Mouse (Mus musculus) gastrocnemius, adult 2 months (tissue): ENCODE measurements around the gene Prkd3. TPM values are rescaled to one million over a fixed set of nuclear protein-coding genes. Genes with fewer than 3 reads are reported as not detected.

Experiments
- DNase-seq: peaks from one replicate; pipeline ENCODE4 v3.0.0; 2022
- H3K27ac ChIP-seq: fragments of 200-600 bp; 2 replicates; pipeline ENCODE4 v1.8.1; 2022; ENCODE audit warnings: mild to moderate bottlenecking
- H3K4me3 ChIP-seq: fragments of 200-600 bp; 2 replicates; pipeline ENCODE4 v1.8.1; 2022; ENCODE audit warnings: mild to moderate bottlenecking, moderate library complexity
- CTCF ChIP-seq: fragments of 200-600 bp; IDR thresholded peaks from 2 replicates; pipeline ENCODE4 v1.8.1; 2022; ENCODE audit warnings: antibody characterized with exemption, mild to moderate bottlenecking, moderate library complexity
- intact Hi-C: fragments of 180-260 bp; cut with DNase I; formaldehyde crosslinking; loops from one replicate; pipeline ENCODE4 v1.15.1; 2025
- total RNA-seq, 2 experiments: library from RNA; stranded (reverse); gene quantifications; 2 replicates each; pipeline ENCODE4 v1.2.3; 2021

Gene Prkd3
- total RNA-seq, 2 experiments from 2014 or later, result 8.6 to 9.7 TPM

DNA sequence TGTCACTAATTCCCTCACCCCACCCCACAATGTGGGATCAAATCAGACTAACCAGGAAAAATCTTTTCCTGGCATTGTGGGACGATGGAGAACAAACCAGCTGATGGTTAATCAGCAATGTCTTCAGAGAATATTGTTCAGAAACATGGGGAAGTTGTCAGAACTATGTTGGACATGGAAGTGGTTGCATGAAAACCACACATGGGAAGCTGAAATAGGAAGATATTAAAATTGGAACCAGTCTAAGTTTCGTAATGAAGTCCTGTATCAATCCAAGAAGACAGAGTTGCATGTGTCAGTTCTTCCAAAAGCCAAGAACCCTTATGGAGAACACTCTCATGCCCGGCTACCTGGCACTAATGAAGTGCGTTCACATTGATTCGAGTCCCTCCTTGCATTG, 11.0 kb upstream of the Prkd3 start:
- Histone ChIP-seq H3K27ac (no peak overlapping the region), H3K4me3 (no peak overlapping the region)
- no peak for TF ChIP-seq CTCF
- intact Hi-C loops, result no loop called here
- DNase-seq, result no peak

DNA sequence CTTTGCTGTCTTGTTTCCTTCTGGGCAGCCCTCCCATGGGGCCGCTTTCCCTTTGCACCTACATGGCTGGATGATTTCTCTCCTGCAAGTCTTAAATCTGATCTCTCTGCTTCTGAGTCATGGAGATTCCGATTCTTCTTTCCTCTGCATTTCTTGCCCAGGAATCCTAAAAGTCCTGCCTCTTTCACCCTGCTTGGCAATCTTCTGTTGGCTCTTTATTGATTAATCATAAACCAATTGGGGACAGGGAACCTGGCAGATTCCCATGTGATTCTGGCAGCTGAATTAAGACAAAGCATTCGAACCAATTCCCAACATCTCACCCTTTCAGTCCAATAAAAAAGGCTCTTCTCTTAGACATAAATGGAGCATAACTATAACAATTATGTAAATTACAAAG, 8.6 kb upstream of the Prkd3 start:
- no peak overlapping the region for H3K4me3 ChIP-seq
- intact Hi-C loops, result no loop called here
- DNase-seq, result no peak
- no peak overlapping the region for H3K27ac ChIP-seq
- TF ChIP-seq CTCF, result no peak

DNA sequence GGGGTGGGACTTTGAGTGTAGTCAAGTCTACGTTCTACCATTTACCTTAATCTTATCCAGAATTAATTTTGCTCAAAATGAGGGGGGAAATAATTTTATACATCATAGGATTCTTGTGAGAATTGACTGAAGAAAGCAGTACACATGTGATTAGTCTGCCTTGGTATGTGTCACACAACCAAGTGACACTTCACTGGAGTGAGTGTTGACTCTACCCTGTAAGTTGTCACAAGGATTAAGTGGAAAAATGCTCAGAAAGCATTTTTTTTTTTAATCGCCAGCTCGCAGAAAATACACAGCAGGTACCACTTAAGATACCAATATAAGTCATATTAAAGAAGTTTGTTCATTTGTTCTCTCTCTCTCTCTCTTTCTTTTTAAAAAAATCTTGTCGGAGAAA, 3.9 kb upstream of the Prkd3 start:
- Histone ChIP-seq H3K4me3 (no peak overlapping the region), H3K27ac (no peak overlapping the region)
- no peak for DNase-seq
- intact Hi-C loops, result loop anchor here (5.0 kb wide), 1 partner anchor 287 kb away; the partner anchor contains the start of gene Strn
- TF ChIP-seq CTCF, result no peak

DNA sequence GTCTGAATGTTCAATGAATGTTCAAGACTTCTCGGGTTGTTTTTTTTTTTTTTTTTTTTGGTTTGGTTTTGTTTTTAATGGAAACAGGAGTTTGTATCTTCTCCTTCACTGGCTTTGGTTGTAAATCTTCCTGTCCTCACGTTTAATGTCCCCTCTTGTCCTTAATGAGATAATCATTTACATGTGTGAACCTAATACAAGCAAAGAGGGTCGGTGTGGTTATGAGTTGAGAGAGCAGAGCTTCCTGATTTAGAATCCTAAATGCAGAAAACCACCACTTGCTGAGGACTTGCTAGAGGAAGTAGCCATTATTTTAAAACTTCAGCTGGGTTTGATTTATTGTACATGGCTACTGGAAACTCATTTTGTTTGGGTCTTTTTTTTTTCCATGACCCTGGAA, 2.1 kb upstream of the Prkd3 start:
- intact Hi-C loops, result loop anchor here (5.0 kb wide), 1 partner anchor 285 kb away; the partner anchor contains the start of gene Strn
- no peak for DNase-seq
- Histone ChIP-seq H3K27ac (no peak overlapping the region), H3K4me3 (no peak overlapping the region)
- no peak for TF ChIP-seq CTCF

DNA sequence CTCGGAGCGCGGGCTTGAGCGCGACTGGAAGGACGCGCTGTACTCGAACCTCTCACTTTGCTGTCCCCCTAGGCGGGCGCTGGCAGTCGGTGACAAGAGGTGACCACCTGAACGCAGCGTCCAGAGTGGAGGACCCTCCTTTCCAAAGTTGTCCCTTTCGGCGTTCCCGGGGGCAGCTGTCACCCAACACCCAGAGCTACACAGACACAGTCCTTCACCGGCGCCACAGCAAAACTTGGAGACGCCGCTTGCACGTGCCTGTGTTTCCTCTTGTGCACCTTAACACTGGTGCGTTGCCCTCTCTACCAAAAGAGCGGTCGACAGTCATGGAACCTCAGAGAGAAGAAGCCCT, 344 bp upstream of the Prkd3 start:
- no peak for TF ChIP-seq CTCF

DNA sequence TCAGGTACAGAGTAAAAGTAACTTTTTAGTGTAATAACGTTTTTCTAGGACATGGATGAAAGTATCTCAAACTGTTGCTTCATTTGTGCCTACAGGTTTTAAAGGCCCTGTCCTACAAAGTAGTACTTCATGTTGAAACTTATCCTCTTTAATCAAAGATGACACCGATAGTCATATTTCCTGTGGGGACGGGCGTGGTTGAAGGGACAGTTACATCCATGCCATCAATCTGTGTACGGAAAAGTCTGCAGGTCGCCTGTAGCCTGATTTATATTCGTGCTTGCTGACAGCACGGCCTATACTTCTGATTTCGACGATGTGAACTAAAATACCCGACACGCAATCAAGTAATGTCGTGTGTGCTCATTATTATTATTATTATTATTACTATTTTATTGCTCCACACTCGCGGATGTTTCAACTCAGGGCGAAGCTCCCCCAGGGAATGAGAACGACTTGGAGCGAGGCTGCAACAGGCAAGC, 849 bp downstream of the Prkd3 start:
- H3K4me3 ChIP-seq, result peak overlapping the region; percentile 95
- intact Hi-C loops, result loop anchor here (5.0 kb wide), 1 partner anchor 282 kb away; the partner anchor contains the start of gene Strn
- H3K27ac ChIP-seq, result peak overlapping the region; percentile 95
- no peak for TF ChIP-seq CTCF
- no peak for DNase-seq

More for the DNA sequence above, 344 bp upstream of the Prkd3 start:
- Histone ChIP-seq H3K4me3 (peak overlapping the region; percentile 95), H3K27ac (peak overlapping the region; percentile 95)
- intact Hi-C loops, result loop anchor here (5.0 kb wide), 1 partner anchor 284 kb away; the partner anchor contains the start of gene Strn
- DNase-seq, result no peak

DNA sequence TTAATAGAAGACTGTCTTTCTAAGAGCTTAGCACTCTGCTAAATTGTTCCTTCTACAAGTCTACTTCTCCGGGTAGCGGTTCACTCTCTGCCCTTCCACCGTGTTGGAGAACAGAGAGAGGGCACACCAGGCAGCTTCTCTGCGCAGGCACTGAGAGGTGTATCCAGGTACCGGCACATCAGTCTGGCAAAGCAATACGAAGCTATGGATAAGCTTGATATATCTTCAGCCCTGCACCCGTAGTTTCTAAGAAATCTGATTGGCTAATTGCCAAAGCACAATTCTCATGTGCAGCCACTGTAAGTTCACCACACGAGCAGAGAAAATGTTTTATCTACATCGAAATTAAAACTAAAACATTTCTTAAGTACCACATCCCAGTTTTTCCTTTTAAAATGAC, 2.2 kb downstream of the Prkd3 start:
- intact Hi-C loops, result no loop called here
- Histone ChIP-seq H3K4me3 (peak overlapping the region; percentile 95), H3K27ac (no peak overlapping the region)
- TF ChIP-seq CTCF, result no peak
- no peak for DNase-seq

DNA sequence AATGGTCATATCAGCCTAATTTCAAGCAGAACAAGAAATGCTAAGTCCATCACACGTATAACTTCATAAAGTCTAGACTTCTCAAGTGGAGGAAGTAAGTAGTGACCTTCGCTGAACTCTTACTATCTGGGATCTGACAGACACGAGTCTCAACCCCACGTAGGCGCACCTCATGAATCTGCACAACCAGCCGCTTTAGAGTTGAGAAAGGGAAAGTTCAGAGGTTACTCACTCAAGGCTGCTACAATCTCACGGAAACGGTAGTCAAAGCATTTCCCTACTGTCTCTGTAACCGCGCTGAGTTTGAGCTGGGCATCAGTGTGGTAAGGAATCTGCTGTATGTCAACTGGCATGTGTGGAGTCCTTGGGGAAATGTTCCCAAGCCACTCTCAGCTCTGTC, 4.8 kb downstream of the Prkd3 start:
- no peak for TF ChIP-seq CTCF
- Histone ChIP-seq H3K27ac (no peak overlapping the region), H3K4me3 (no peak overlapping the region)
- DNase-seq, result no peak
- intact Hi-C loops, result no loop called here

DNA sequence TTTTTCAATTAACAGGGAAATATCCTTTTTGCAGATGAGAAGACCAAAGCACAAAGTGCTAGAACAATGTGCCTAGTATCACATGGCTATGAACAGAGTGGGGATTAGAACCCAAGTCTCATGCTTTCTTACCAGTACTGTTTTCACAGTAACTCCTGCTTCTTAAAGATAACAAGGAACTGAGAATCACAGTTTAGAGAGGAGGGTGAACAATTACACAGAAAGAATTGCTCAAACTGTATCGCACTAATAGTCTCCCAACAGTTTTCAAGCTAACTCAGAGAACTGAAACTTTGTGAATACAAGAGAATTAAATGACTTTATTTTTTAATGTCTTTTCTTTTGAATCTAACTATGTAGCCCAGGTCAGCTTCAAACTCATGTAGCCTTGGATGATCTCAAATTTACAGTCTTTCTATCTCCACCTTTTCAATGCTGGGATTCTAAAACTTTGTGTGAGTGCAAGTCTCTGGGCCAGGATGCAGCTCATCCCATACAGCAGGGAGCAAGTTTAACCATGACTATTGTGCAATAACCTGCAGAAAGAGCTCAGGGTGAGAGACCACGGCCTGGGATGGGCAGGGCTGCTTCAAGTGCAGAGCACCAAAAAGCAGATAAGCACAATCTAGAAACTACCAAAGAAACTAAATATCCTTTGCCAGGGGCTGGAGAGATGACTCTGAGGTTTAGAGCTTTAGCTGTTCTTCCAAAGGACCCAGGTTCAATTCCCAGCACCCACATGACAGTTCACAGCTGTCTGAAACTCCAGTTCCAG, 5.5 kb downstream of the Prkd3 start:
- Histone ChIP-seq H3K27ac (no peak overlapping the region), H3K4me3 (no peak overlapping the region)
- no peak for DNase-seq
- TF ChIP-seq CTCF, result no peak
- intact Hi-C loops, result no loop called here

DNA sequence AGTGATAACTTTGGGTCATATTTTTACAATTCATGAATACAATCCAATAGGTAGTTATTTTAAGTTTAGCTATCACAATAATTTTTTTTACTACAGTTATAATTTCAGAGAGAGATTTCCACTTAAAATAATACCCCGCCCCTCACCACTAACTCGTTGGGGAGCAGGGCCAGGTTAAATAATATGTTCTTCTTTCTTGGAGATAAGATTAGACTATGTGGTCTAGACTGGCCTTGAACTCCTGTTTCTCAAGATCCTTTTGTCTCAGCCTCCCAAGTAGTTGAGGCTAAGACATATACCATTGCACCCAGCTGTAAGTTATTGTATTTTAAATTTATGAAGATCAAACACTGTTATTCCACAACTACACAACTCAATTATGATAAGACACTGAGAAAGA, 7.0 kb downstream of the Prkd3 start:
- intact Hi-C loops, result no loop called here
- Histone ChIP-seq H3K27ac (no peak overlapping the region), H3K4me3 (no peak overlapping the region)
- DNase-seq, result no peak
- no peak for TF ChIP-seq CTCF

DNA sequence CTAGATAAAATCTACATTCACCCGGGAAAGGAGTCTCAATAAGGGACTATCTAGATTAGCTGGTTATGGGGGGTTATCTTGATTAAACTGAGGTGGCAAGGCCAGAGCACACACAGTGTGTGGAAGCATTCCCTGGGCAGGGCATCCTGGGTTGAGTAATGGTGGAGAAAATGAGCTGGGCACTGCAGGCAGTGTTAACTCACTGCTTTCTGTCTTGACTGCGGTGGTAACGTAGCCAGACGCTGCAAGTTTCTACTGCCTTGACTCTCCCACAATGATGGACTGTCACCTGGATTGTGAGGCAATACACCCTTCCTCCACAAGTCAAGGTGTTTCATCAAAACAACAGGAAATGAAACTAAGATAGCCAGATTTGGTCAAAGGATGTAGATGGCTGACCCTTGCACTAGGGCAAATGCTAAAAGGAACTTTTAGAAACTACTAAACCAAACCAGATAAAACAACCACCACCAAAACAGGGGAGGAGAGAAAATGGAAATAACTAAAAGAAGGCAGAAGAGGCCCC, 20.8 kb downstream of the Prkd3 start:
- no peak for TF ChIP-seq CTCF
- intact Hi-C loops, result no loop called here
- H3K27ac ChIP-seq, result no peak overlapping the region
- DNase-seq, result no peak
- no peak overlapping the region for H3K4me3 ChIP-seq

DNA sequence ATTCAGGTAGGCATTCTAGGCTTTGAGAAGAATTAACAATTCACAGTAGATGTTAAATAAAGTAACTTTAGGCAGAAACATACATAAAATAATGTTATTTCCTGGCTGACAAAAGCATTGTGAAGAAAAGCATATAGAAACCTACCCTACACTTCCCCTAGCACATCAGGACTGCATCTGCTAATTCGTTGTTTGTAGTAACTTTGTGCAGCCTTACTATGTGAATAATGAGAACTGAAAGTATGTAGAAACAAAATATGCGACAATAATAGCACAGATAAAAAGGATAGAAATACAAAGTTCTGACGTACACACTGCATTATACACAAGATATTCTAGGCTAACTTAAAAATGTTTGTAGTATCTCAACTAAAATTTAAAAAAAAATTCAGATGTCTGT, 21.4 kb downstream of the Prkd3 start:
- no peak overlapping the region for H3K4me3 ChIP-seq
- TF ChIP-seq CTCF, result no peak
- intact Hi-C loops, result no loop called here
- DNase-seq, result no peak
- H3K27ac ChIP-seq, result no peak overlapping the region

DNA sequence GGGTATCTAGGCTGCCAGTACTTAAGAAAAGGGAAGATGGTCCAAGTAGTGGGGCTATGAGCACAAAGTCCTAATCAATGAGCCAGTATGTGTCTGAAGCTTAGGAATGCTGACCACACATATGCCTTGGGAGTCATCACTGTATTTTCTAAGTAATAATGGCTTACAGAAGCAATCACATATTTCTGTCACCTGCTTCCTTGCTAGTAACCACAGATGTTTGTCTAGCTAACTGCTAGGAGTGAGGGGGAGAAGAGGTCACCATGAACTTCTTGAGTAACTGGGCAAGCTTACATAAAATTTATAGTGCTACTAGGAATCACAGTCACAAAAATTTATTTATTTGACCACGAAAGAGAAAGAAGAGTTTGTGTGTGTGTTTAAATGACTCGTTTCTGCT, 22.5 kb downstream of the Prkd3 start:
- Histone ChIP-seq H3K4me3 (no peak overlapping the region), H3K27ac (no peak overlapping the region)
- no peak for DNase-seq
- intact Hi-C loops, result no loop called here
- no peak for TF ChIP-seq CTCF
